Mouse (Mus musculus): Measurements from ENCODE around the gene Fkbpl. TPM values are rescaled to one million over a fixed set of nuclear protein-coding genes. Genes with fewer than 3 reads are reported as not detected.

Fkbpl gene
- 12.5 TPM in 2 replicates for polyA plus RNA-seq (2015; fragmentation: Nextera tagmentation; extraction: Ambion mirVana)

DNA sequence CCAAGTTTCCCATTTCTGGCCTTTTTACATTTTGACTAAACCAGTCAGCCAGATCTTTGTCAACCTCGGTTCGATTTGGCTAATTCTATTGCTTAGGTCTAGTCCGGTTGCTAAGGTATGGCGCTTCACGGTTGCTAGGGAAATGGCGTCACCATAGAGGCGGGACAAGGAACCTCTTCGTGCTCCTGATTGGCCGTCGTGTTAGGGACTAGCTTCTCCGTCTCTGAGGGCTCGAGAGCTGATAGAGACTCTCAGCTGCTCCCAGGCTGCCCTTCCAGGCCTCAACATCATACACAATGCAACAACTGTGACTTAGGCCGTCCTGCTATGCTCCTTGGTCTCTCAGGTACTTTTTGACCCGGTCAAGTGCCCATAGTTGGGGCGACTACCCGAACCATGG lies at the start of gene Fkbpl:
Fkbpl (plus strand) TSS at position 157 of the 400 bp plus-strand sequence.
- DNase-seq (ENCODE audit: low spot score): peak; percentile 97

DNA sequence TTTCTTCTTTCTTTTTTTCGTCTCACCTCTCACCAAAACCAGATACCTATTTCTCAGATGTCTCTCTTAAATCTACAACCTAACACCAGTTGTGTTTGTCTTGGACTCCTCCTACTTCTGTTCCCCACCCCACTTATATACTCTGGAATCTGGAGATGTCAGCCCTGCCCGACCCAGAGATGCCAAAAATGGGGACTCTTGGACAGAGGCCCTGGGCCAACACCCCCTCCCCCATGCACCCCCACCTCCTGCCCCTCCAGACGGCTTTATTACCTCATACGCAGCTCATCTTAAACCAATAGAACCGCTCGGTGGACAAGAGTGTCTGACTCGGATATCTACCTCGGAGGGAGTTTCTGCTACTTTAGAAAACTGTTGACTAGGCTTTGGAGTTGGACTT lies 48.5 kb upstream of the Fkbpl start:
- DNase-seq (ENCODE audit: low spot score): no peak

DNA sequence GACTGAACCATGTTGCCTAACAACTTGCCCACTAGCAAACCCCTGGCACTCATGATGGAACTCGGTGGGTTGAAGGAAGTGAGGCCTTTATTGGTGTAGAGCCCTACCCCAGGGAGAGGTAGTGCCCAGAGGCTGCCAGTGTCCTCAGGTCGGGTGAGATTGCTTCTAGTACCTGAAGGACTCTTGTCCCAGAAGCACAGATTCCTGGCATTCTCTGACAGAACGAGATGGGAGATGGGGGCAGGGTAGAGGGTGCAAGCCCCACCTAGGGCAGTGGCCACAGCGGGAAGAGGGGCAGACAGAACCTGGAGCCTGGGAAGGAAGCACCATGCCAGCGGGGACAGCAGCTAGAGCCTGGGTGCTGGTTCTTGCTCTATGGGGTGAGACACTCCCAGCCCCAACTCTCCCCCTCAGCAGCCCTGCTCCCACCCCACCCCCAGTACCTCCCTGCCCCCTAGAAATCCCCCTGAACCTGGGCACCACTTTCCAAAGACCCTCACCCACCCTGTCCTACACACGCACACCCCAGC lies 46.9 kb upstream of the Fkbpl start, which contains the start of gene Ager:
Ager (plus strand) TSS at position 297 of the 530 bp plus-strand sequence.
- DNase-seq (ENCODE audit: low spot score): no peak

DNA sequence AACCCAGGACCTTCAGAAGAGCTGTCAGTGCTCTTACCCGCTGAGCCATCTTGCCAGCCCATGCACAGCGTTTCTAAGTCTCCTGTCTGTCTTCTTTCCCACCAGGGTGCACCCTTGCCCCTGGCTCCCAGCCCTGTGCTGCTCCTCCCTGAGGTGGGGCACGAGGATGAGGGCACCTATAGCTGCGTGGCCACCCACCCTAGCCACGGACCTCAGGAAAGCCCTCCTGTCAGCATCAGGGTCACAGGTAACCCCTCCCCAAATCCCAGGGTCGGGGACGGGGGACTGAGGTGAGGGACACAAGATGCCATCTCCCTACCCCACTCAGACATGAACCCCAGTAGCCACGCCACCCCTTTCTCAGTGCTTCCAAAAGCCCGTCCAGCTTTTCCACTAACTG lies 44.7 kb upstream of the Fkbpl start:
- no peak for DNase-seq (ENCODE audit: low spot score)

DNA sequence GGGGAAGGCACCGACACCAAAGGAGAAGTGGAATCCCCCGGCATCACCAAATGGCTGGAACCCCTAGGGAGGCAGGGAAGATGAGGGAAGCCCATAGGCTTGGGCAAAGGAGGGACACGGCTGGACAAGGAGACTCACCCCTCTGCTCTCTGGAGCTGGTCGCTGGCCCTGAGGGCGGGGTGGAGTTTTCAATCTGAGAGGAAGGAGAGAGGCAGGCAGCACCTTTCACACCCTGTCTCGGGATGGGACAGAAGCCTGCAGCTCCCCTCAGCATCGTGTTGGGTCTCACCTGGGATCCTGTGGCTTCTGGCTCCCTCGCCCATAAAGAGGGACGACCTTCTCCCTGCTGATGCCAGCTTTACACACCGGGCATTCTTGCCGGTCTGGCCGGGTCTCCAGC lies 42.8 kb upstream of the Fkbpl start:
- no peak for DNase-seq (ENCODE audit: low spot score)

DNA sequence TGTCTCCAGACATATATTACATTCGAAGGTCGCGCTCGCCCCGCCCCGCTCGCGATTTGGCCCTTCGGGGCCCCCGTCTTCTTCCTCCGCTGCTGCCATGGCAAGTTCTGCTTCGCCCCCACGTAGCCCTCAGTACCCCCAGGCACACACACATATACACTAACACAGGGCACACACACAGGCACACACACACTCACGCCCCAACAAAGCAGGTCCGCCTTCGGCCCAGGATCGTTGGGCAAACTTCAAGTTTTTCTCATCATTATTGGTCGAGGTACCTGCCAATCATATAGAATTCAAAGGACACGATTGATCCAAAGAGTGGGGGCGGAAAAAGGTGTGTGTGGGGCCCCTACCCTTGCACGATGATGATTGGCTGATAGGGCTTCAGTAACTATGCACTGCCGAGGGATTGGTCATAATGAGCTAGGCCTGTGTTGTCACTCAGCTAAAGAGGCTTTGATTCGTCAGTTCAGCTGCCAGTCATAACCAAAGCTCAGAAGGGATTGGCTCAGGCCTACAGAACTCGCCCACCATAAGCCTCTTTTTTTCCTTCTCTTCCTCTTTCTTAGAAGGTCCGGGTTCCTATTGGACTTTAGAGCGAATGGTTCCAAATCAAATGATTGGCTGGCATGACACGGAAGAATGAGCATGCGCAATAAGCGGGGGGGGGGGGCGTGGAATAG lies 41.0 kb upstream of the Fkbpl start, which contains the start of gene Rnf5:
Rnf5 (minus strand) TSS at position 316 of the 686 bp plus-strand sequence.
- peak; percentile 100 for DNase-seq (ENCODE audit: low spot score)

DNA sequence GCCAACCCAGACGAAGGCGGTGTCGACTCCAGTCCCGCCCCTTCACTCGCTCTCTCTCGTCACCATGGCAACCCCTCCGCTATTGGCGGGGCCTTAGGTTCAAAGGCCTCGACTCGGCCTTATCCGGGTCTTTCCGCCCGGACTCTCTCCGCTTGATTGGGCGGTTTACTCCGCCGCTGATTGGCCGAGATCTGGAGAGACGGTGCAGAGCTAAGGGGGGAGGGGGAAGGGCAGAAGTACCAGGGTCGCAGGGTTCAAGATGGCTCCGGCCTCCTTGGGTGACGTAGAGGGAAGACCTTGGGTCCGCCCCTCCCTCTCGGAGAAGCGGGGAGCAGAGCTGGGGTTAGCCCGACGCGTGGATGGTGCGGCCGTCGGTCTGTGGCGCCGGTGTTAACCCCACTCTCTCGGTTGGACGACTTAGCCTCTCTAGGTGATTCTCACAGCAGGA lies 40.5 kb upstream of the Fkbpl start, which contains the start of gene Agpat1:
Agpat1 (plus strand) TSS at position 202 of the 448 bp plus-strand sequence.
- peak; percentile 100 for DNase-seq (ENCODE audit: low spot score)

DNA sequence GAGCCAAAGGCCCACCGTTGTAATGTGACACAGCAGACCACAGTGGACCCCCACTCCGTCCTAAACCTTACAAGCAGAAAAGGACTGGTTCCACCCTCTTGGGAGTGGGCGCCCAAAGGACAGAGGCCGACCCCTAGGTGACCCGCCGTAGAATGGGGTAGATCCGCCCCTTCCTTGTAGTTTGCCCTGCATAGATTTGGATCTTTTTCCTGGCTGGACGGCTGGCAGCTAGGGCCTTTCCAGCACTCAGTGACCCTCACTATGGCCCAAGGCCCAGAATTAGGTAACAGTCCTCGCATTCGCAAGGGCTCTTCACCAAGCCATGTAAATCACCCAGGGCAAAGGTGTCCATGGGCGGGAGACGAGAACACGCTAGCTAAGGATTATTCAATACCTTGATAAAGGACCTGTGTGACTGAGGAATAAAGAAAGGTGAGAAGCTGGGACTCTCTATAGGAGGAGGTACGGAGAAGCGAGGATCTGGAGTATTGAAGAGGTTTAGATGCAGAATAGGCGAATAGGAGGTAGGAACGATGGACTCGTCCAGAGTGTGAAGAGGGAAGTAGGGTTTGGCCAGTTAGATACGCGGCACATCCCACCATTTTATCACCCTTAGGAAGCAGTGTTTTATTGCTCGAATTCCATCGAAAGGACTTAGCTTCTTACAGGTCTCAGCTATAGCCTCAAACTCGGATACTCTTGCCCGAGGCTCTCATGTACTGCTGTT lies 39.9 kb upstream of the Fkbpl start:
- no peak for DNase-seq (ENCODE audit: low spot score)

DNA sequence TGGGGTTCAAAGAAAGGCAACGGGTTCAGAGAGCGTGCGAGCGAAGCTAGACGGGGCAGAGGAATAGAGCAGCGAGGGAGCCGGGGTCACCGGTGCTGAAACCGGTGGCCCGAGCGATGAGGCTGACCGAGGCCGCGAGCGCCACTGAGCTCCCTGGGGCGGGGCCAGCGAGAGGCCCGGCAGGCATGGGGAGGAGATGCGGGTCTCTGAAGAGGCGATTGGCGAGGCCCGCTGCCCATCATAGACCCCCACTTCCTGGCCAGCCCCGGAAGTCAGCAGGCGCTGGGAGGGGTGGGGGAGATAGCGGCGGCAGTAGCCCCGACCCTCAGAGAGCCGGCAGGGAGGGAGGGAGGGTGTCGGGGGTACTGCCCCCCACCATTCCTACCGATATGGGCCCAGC lies 39.0 kb upstream of the Fkbpl start:
- peak; percentile 93 for DNase-seq (ENCODE audit: low spot score)

DNA sequence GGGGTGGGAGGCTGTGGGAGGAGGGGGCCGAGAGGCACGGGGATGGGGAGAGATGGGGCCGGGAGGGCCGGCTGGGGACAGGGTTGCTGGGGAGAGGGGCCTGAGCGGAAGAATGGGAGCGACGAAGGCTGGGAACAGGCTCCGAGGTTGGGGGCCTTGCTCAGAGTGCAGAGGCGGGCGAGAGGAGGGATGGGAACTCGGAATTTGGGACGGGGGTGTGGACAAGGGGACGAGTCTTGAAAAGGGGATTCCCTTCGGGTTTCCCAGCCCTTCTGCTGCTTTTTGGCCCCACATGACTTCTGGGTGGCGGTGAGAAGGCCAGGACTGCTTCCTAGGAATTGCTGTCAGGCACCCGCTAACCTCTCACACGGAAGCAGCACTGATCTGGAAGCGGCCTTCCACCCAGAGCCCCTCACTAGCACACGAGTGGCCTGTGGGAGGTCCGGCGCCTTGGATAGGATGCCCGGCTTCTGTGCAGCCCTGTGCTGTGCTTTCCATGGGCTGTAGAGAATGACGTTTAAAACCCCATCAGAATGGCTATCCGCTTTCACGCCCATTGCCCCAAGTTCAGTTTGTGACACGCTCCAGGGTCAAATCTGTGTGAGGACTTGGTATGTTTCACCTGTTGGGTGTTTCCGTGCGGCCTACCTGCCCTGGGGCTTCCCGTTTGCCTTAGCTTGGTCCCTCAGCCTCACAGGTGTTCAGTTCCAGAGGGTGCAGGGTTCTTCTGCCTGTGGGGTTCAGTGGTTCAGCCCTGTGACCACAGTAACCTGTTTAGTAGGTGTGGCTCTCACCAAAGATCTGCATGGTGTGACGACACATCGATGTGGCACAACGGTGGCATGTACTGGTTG lies 38.2 kb upstream of the Fkbpl start:
- peak; percentile 24 for DNase-seq (ENCODE audit: low spot score)

DNA sequence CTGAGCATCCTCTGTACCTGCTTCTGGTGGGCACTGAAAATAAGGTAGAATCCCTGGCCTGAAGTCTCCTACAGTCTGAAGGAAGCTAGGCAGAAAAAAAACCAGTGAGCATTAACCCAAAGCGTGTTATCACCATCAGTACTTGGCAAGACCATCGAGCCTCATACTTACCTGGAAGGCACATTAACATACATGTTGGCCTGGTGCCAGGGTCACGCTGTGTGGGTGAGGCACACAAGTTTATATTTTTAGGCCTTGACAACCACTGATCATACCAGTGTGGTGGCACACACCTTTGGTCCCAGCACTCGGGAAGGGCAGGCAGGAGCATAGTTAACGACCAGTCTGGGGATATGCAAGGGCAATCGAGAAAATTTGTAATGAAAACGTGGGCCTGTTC lies 36.6 kb upstream of the Fkbpl start:
- no peak for DNase-seq (ENCODE audit: low spot score)

DNA sequence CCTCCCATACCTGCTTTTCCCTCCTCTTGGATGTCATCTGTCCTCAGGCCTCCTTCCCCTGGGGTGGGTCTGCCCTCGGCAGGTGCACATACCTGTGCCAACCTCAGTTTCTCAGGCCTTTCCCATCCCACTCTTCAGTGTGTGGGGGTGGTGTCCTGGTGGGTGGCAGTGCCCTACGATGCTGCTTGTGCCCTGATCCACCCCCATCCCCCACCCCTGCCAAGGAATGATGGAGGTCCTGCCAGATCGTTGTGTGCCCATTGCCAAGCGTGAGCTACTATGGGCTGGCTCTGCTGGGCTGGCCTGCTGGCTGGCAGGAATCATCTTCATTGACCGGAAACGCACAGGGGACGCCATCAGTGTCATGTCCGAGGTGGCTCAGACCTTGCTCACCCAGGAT lies 33.5 kb upstream of the Fkbpl start:
- no peak for DNase-seq (ENCODE audit: low spot score)

DNA sequence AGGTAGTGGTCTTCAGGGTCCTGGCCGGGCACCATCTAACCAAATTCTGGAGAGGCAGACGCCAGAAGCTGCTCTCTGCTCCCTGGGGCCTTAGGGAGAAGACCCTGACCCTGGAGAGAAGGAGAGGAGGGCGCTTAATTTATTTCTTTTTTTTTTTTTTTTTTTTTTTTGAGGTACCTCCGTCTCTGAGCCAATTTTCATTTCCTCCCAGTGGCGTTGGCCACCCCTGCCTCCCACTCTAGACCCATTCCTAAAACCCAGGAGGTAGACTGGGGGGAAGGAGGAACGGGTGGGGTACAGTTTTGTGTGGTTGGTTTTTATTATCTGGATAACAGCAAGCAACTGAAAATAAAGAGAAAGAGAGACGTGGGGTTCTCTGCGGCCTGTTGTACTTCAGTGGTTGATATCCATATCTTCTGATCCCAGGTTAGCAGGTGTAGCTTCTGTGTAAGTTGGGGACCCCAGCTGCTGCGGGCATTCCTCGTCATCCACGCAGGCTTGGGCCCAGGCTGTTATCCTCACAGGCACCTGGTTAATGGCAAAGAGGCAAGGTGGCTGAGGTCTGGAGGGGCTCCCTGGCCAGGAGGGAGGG lies 31.4 kb upstream of the Fkbpl start:
- DNase-seq (ENCODE audit: low spot score): no peak

DNA sequence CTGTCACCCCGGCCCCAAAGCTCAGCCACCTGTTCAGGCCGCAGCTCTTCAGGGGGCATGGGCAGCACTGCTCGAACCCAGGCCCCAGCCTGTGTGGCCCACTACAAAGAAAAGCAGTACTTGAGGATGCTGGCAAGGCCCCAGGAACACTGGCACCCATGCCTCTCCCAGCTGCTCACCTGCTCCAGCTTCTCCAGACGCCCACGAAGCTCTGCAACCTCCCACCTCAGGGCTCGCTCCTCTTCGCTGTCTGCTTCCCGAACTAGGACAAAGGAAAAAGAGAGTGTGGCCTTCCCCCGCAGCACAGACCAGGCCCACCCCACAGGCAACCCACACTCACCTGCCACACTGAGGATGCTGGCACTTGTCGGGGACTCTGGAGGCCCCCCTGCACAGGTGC lies 30.7 kb upstream of the Fkbpl start:
- no peak for DNase-seq (ENCODE audit: low spot score)

DNA sequence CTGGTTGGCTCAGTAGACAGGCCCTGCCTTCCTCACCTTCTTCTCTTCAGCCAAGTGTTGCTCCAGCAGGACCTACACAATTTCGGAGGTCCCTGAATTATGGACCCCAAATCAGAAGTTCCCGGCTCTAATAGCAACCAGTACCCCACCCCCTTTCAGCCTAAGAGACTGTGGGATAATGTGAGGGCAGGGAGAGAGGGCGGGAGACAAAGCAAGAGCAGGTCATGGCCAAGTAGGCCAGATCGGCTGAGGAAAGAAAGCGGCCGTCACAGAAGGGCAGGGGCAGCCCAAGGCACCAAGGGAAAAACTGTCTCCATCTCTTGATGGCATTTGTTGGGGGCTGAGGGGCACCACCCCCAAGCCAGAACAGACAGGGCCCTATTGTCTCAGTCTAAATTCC lies 28.7 kb upstream of the Fkbpl start, which contains the start of gene Egfl8:
Egfl8 (minus strand) TSS at position 101 of the 400 bp plus-strand sequence.
- DNase-seq (ENCODE audit: low spot score): no peak

DNA sequence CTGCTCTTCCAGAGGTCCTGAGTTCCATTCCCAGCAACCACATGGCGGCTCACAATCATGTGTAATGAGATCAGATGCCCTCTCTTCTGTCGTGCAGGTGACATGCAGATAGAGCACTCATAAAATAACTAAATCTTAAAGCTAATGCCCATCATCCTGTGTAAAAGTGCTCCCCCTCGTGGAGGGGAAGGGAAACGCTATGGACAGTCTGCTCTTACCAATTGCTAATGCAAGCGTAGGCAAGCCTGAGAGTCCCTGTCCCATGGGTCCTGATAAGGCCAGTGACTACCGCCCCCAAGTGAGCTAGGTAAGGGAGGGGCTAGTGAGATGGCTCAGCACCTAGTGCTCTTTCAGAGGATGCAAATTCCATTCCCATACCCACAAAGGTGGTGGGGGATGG lies 25.6 kb upstream of the Fkbpl start:
- peak; percentile 85 for DNase-seq (ENCODE audit: low spot score)

DNA sequence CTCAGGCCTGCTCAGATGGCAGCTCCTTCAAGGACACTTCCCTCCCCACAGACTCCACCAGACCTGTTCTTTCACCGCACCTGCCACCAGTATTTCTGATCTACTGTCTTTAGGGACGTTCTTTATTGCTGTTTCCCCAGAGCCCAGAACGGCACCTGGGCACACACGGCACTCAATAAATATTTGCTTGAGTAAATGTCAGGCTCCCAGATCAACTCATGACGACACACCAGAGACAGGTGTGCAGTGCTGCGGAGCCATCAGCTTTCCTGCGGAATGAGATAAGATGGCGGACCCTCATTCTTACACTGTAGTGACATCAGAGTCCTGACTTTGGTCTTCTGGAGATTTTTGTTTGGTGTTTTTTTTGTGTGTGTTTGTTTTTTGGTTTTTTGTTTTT lies 23.6 kb upstream of the Fkbpl start:
- no peak for DNase-seq (ENCODE audit: low spot score)

DNA sequence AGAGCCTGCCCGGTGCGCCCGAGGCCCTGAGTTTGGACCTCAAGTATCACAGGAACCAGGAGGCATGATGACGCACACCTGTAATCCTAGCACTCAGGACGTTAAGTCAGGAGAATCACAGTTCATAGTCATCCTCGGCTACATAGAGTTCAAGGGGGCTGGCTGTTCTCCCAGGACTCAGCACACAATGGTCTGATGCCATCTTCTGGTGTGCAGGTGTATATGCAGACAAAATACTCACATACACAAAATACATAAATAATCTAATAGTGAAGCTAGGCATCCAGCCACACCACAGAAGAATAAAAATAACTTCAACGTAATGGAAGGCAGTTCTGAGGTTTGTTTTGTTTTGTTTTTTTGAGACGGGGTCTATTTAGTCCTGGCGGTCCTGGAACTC lies 21.4 kb upstream of the Fkbpl start:
- no peak for DNase-seq (ENCODE audit: low spot score)

DNA sequence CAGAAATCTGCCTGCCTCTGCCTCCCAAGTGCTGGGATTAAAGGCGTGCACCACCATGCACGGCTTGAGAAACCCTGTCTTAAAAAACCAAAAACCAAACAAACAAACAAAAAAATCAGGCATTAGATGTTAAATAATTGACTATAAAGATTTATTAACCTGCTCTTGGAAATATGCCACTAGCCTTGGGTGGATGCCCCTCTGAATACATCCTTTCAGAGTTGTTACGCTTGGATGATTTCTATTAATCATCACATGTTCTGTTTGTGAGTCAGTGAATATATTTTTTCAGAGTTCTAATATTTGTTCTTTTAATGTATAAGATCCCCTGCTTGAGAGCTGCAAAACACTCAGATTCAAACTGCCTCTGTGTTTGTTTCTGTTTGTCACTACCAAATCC lies 19.6 kb upstream of the Fkbpl start:
- no peak for DNase-seq (ENCODE audit: low spot score)

DNA sequence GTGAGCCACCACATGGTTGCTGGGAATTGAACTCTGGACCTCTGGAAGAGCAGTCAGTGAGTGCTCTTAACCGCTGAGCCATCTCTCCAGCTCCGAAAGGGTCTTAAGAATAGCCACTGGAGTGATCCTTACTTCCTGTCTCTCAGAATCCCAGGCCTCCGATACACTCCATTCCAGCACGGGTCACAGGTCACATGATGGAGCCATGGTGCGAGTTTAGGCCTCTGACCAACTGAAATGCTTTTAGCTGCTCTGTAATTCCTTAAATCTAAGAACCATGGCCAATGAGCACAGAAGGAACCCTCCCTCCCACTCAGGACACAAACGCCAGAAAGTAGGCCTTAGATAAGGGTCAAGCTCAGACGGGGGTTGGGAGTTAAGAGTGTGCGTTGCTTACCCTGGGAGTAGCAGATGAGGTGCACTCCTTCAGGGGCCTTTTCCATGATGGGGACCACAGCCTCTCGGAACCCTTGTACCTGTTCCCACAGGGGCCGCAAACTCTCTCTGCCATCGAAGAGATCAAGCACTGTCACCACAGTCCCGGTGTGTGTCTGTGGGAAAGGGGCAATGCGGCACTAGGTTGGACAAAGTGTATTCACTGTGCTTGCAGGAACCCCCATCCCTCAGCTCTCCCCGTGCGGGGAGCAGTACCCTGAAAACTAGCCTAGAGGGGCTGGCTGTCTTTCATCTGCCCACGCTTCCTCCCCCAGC lies 18.3 kb upstream of the Fkbpl start:
- DNase-seq (ENCODE audit: low spot score): no peak
